Mouse (Mus musculus): Measurements from ENCODE around the gene Ybey. TPM values are rescaled to one million over a fixed set of nuclear protein-coding genes. Genes with fewer than 3 reads are reported as not detected.
A peak's percentile ranks its signal among the peaks of the same experiment; 100 is the strongest.

Gene Ybey
- polyA plus RNA-seq, 1 experiment from 2014 or later: 5.0 TPM

DNA sequence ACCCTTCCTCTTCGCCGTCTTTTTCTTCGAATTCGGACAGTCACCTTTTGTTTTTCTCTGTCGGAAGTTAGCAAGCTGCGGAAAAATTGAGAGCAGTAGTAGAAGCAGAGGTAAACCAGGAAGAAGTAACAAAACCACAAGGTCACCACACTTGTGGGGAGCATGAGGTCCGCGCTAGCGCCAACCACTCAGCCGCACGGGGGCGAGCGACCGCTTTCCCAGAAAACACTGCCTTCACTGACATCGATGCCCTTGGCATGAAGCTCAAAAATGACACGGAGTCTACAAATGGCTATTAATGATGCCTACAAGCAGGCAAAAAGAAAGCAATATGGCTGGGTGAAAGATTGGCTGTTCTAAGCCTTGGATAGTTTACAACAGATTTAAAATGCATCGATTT lies 28.6 kb downstream of the Ybey start, which contains the start of gene AC141477.1:
Gene AC141477.1, minus strand, starts transcription at position 164 of the 400 bp plus-strand sequence.
- no peak within 1 kb of the TSS for H3K27ac ChIP-seq (replicated peaks in 1 of 2; ENCODE audit: control insufficient read depth in 1 of 2, insufficient read depth in 1 of 2, low read depth in 2 of 2, low read length in 2 of 2)
- peaks cover 54% of the 10 kb centered on the region for H3K36me3 ChIP-seq (ENCODE audit: control insufficient read depth, insufficient read depth, low read length)
- no peaks in the 10 kb centered on the region for H3K9me3 ChIP-seq (ENCODE audit: control insufficient read depth, low read length)
- H3K9ac ChIP-seq (ENCODE audit: low read length): no peak within 1 kb of the TSS; the same call in 1 of the 2 replicates
- ATAC-seq (ENCODE audit: insufficient number of reproducible peaks, insufficient read depth, low FRiP score, low read depth): no peak
- whole genome bisulfite sequencing: 93% methylated on average over 17 of the region's 17 CpGs
- peak within 1 kb of the TSS; percentile 86 for H3K4me2 ChIP-seq (ENCODE audit: low read length)
- H3K27me3 ChIP-seq (ENCODE audit: control insufficient read depth, insufficient read depth, low read length): no peaks in the 10 kb centered on the region
- peaks cover 2 to 16% of the 10 kb centered on the region in 2 experiments for H3K4me1 ChIP-seq (ENCODE audit: control insufficient read depth in 2 of 2, insufficient read depth in 2 of 2, low read length in 2 of 2)
- H3K4me3 ChIP-seq (ENCODE audit: control insufficient read depth in 1 of 2, insufficient read depth in 1 of 2, low read depth in 1 of 2, low read length in 2 of 2): no peak within 1 kb of the TSS; a peak in 1 of 4 replicates

DNA sequence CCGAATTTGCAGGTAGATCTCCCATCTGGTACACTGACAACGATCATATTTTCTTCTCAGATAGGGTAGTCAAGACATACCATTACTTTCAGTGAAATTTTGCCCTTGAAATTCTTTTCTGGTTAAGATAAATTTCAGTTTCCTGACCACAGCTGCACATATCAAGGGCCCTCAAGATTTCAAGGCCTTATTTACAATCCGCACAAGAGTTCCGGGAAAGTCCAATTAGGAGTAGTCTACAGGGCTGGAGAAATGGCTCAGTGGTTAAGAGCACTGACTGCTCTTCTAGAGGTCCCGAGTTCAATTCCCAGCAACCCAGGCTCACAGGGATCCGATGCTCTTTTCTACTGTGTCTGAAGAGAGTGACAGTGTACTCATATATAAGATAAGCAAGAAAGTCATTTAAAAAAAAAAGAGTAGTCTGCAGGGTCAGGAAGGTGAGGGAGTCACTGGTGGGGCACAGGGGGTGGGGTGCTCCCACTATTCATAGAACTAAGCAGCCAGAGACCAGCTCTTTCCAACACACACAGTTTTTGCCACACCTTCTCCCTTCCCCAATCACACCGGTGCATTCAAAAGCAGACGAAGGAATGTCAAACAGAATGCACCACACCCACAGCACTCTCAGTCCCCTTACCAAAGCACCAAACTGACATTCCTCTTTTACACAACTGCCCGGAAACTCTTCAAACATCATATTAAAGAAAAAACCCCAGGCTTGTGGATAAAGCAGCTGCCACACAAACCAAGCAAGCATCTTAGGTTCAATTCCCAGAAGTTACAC lies 29.6 kb downstream of the Ybey start:
- H3K4me2 ChIP-seq (ENCODE audit: low read length): no peak overlapping the region
- H3K27ac ChIP-seq (replicated peaks in 1 of 2; ENCODE audit: control insufficient read depth in 1 of 2, insufficient read depth in 1 of 2, low read depth in 2 of 2, low read length in 2 of 2): no peak overlapping the region
- H3K9ac ChIP-seq (ENCODE audit: low read length): no peak overlapping the region
- WGBS: 86% methylated on average over 9 of the region's 9 CpGs
- no peaks in the 10 kb centered on the region for H3K27me3 ChIP-seq (ENCODE audit: control insufficient read depth, insufficient read depth, low read length)
- no peak overlapping the region for H3K4me3 ChIP-seq (ENCODE audit: control insufficient read depth in 1 of 2, insufficient read depth in 1 of 2, low read depth in 1 of 2, low read length in 2 of 2)
- H3K36me3 ChIP-seq (ENCODE audit: control insufficient read depth, insufficient read depth, low read length): peaks cover 64% of the 10 kb centered on the region
- no peaks in the 10 kb centered on the region for H3K9me3 ChIP-seq (ENCODE audit: control insufficient read depth, low read length)
- H3K4me1 ChIP-seq (ENCODE audit: control insufficient read depth in 2 of 2, insufficient read depth in 2 of 2, low read length in 2 of 2): peaks cover 2 to 16% of the 10 kb centered on the region in 2 experiments
- ATAC-seq (ENCODE audit: insufficient number of reproducible peaks, insufficient read depth, low FRiP score, low read depth): no peak

DNA sequence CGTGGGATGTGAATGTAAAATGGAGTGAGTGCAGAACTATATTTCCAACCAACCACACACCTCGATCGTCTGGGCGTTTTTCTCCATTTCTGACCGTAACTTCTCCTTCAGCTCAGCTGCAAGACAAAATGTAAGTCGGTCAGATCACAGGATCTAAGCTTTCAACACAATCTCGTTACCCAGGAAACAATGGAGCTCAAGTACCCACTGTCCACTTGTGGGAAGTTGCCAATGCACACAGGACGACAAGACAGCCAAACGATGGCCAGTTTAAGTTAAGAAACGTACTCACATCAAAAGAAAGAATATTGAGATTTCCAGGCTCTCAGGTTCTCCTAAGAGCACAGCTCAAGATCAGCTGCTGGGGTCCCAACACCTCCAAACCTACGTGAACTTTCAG lies 35.0 kb downstream of the Ybey start:
- Histone ChIP-seq H3K27ac (replicated peaks in 1 of 2; ENCODE audit: control insufficient read depth in 1 of 2, insufficient read depth in 1 of 2, low read depth in 2 of 2, low read length in 2 of 2) (no peak overlapping the region), H3K27me3 (ENCODE audit: control insufficient read depth, insufficient read depth, low read length) (no peaks in the 10 kb centered on the region)
- WGBS: 88% methylated on average over 11 of the region's 11 CpGs

DNA sequence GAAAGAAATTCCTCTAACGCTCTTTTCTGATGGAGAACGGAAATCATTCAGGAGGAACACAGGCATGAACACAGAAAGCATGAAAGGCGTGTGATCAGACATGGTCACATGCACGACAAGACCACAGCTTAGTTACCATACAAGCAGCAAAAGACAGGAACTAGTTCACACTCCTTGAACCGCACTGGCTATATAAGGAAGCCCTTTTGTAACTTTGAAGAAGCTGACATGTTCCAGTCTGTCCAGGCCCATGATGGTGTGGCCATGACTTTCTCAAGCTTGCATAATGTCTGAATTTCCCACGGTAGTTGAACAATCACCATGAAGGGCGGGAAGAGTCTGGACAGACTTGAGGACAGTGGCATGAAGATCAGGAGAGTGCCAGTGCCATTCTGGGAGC lies 43.2 kb downstream of the Ybey start:
- Histone ChIP-seq H3K9ac (ENCODE audit: low read length) (no peak overlapping the region), H3K4me1 (ENCODE audit: control insufficient read depth in 2 of 2, insufficient read depth in 2 of 2, low read length in 2 of 2) (no peaks in the 10 kb centered on the region), H3K9me3 (ENCODE audit: control insufficient read depth, low read length) (no peaks in the 10 kb centered on the region), H3K4me3 (ENCODE audit: control insufficient read depth in 1 of 2, insufficient read depth in 1 of 2, low read depth in 1 of 2, low read length in 2 of 2) (no peak overlapping the region), H3K27me3 (ENCODE audit: control insufficient read depth, insufficient read depth, low read length) (no peaks in the 10 kb centered on the region), H3K27ac (replicated peaks in 1 of 2; ENCODE audit: control insufficient read depth in 1 of 2, insufficient read depth in 1 of 2, low read depth in 2 of 2, low read length in 2 of 2) (no peak overlapping the region), H3K36me3 (ENCODE audit: control insufficient read depth, insufficient read depth, low read length) (peaks cover 97% of the 10 kb centered on the region), H3K4me2 (ENCODE audit: low read length) (no peak overlapping the region)
- 94% methylated on average over 7 of the region's 7 CpGs for WGBS
- ATAC-seq (ENCODE audit: insufficient number of reproducible peaks, insufficient read depth, low FRiP score, low read depth): no peak

More for the DNA sequence above, 35.0 kb downstream of the Ybey start:
- Histone ChIP-seq H3K9me3 (ENCODE audit: control insufficient read depth, low read length) (no peaks in the 10 kb centered on the region), H3K4me1 (ENCODE audit: control insufficient read depth in 2 of 2, insufficient read depth in 2 of 2, low read length in 2 of 2) (no peaks in the 10 kb centered on the region), H3K36me3 (ENCODE audit: control insufficient read depth, insufficient read depth, low read length) (peaks cover 100% of the 10 kb centered on the region), H3K9ac (ENCODE audit: low read length) (no peak overlapping the region), H3K4me3 (ENCODE audit: control insufficient read depth in 1 of 2, insufficient read depth in 1 of 2, low read depth in 1 of 2, low read length in 2 of 2) (no peak overlapping the region), H3K4me2 (ENCODE audit: low read length) (no peak overlapping the region)
- no peak for ATAC-seq (ENCODE audit: insufficient number of reproducible peaks, insufficient read depth, low FRiP score, low read depth)

DNA sequence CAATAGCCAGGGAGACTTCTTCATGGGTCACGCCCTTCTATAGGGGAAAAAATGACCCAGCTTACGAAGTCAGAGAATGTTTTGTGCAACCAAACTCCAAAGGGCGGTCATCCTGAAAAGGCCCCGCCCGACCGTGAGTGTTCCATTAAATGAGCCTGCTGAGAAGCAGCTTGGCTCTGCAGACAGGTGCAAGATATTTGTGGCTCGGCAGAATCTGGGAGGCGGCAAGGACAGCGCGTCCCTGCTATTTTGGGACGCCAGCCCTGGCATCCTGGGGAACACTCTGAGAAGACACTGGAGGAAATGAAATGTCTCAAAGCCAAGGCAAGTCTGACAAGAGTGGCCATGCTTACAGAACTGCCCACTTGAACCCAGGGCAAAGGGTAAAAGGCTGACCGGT lies 52.1 kb downstream of the Ybey start:
- WGBS: 44% methylated on average over 12 of the region's 12 CpGs
- Histone ChIP-seq H3K27ac (replicated peaks in 1 of 2; ENCODE audit: control insufficient read depth in 1 of 2, insufficient read depth in 1 of 2, low read depth in 2 of 2, low read length in 2 of 2) (peak overlapping the region; percentile 68 to 80), H3K36me3 (ENCODE audit: control insufficient read depth, insufficient read depth, low read length) (peaks cover 97% of the 10 kb centered on the region)

More for the DNA sequence above, 52.1 kb downstream of the Ybey start:
- Histone ChIP-seq H3K27me3 (ENCODE audit: control insufficient read depth, insufficient read depth, low read length) (no peaks in the 10 kb centered on the region), H3K4me1 (ENCODE audit: control insufficient read depth in 2 of 2, insufficient read depth in 2 of 2, low read length in 2 of 2) (peaks cover 5 to 6% of the 10 kb centered on the region in 2 experiments; a peak in 2 of 4 replicates), H3K4me3 (ENCODE audit: control insufficient read depth in 1 of 2, insufficient read depth in 1 of 2, low read depth in 1 of 2, low read length in 2 of 2) (no peak overlapping the region), H3K9ac (ENCODE audit: low read length) (peak overlapping the region; percentile 34; the same call in 1 of the 2 replicates), H3K9me3 (ENCODE audit: control insufficient read depth, low read length) (no peaks in the 10 kb centered on the region), H3K4me2 (ENCODE audit: low read length) (peak overlapping the region; percentile 29; the same call in 1 of the 2 replicates)
- ATAC-seq (ENCODE audit: insufficient number of reproducible peaks, insufficient read depth, low FRiP score, low read depth): no peak

Other genes with a start within 250 kb of the Ybey start
- 57.7 and 58.6 TPM in 2 replicates for gene Prmt2, start 231.2 kb downstream of the Ybey start, polyA plus RNA-seq (2014; fragmentation: Nextera tagmentation; extraction: Ambion mirVana)
- gene S100b, start 215.3 kb downstream of the Ybey start, polyA plus RNA-seq (2014; fragmentation: Nextera tagmentation; extraction: Ambion mirVana): 0.80 and 1.1 TPM in 2 replicates
- gene Dip2a, start 123.8 kb downstream of the Ybey start, polyA plus RNA-seq (2014; fragmentation: Nextera tagmentation; extraction: Ambion mirVana): 5.6 and 6.3 TPM in 2 replicates
- gene AC141477.1, start 28.7 kb downstream of the Ybey start, polyA plus RNA-seq (2014; fragmentation: Nextera tagmentation; extraction: Ambion mirVana): not detected in 2 replicates
- gene Pcnt, start 26.3 kb downstream of the Ybey start, polyA plus RNA-seq (2014; fragmentation: Nextera tagmentation; extraction: Ambion mirVana): 11.8 and 13.1 TPM in 2 replicates
- gene 2610028H24Rik, start 20.0 kb downstream of the Ybey start, polyA plus RNA-seq (2014; fragmentation: Nextera tagmentation; extraction: Ambion mirVana): not detected in 2 replicates
- gene Mcm3ap, start 187 bp downstream of the Ybey start, polyA plus RNA-seq (2014; fragmentation: Nextera tagmentation; extraction: Ambion mirVana): 41.3 and 46.8 TPM in 2 replicates
- gene Lss, start 62.5 kb upstream of the Ybey start, polyA plus RNA-seq (2014; fragmentation: Nextera tagmentation; extraction: Ambion mirVana): 5.3 and 11.6 TPM in 2 replicates
- not detected in 2 replicates for gene Spatc1l, start 93.2 kb upstream of the Ybey start, polyA plus RNA-seq (2014; fragmentation: Nextera tagmentation; extraction: Ambion mirVana)
- gene Ftcd, start 106.5 kb upstream of the Ybey start, polyA plus RNA-seq (2014; fragmentation: Nextera tagmentation; extraction: Ambion mirVana): 2.4 and 3.1 TPM in 2 replicates
- 39.7 and 44.7 TPM in 2 replicates for gene Col6a2, start 154.5 kb upstream of the Ybey start, polyA plus RNA-seq (2014; fragmentation: Nextera tagmentation; extraction: Ambion mirVana)

All from heart, embryonic 14.5 days (tissue).